Mouse (Mus musculus): ENCODE measurements around the gene Il27.

DNA sequence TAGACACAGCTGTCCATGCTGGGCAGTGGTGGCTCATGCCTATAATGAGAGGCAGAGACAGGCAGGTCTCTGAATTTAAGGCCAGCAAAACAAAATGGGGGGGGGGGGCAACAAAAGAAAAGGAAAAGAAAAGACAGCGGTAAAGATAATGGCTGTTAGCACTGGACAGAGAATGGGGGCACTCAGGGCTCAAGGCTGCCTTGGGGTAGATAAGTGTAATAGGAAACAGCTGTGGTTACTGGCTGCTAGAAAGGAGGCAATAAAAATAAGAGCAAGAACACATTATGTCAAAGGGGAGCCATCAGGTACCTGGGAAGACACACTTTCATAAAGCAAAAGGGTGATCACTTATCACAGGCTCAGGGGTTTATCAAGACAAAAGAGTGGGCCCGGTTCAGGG, 37.7 kb upstream of the Il27 start:
- TF ChIP-seq POLR2A (IDR thresholded peaks at IDR 0.05; ENCODE audit: insufficient read depth, low read depth, low read length) (no peak), CTCF (IDR thresholded peaks at IDR 0.05; ENCODE audit: insufficient read depth, low read depth, low read length) (no peak)
